Mouse (Mus musculus) 3T3-L1 (cell line): ENCODE results near the gene Tk2.
A peak's percentile ranks its signal among the peaks of the same experiment; 100 is the strongest.

Experiments
- DNase-seq: peaks from one replicate; pipeline ENCODE4 v3.0.0-alpha.2; 2015; ENCODE audit warnings: low read depth, low spot score

Tk2 gene

GRCm38 (mm10) chr8:104219806-104220205 is 28.6 kb downstream of the Tk2 start:
- peak; percentile 89 for DNase-seq

- peak; percentile 55 for DNase-seq
Observed at GRCm38 (mm10) chr8:104219079-104219478, 29.3 kb downstream of the Tk2 start.

- DNase-seq, result no peak
Observed at GRCm38 (mm10) chr8:104217601-104218000, 30.8 kb downstream of the Tk2 start.

GRCm38 (mm10) chr8:104205292-104205691 is 43.1 kb downstream of the Tk2 start:
- DNase-seq, result no peak

GRCm38 (mm10) chr8:104202320-104202719 is 46.0 kb downstream of the Tk2 start:
- DNase-seq, result no peak

GRCm38 (mm10) chr8:104201622-104202021 is 46.7 kb downstream of the Tk2 start:
- DNase-seq, result peak; percentile 17

GRCm38 (mm10) chr8:104199802-104200201 is 48.6 kb downstream of the Tk2 start:
- DNase-seq, result no peak

GRCm38 (mm10) chr8:104191496-104191895 is 56.9 kb downstream of the Tk2 start:
- peak; percentile 88 for DNase-seq

- no peak for DNase-seq
Observed at GRCm38 (mm10) chr8:104190777-104191468, 57.4 kb downstream of the Tk2 start.

- DNase-seq, result no peak
Observed at GRCm38 (mm10) chr8:104188459-104188858, 59.9 kb downstream of the Tk2 start.

- DNase-seq, result no peak
Observed at GRCm38 (mm10) chr8:104187622-104188021, 60.7 kb downstream of the Tk2 start.

- DNase-seq, result no peak
Observed at GRCm38 (mm10) chr8:104186827-104187226, 61.5 kb downstream of the Tk2 start.

- no peak for DNase-seq
Observed at GRCm38 (mm10) chr8:104184905-104185304, 63.5 kb downstream of the Tk2 start.

- peak; percentile 44 for DNase-seq
Observed at GRCm38 (mm10) chr8:104177054-104177453, 71.3 kb downstream of the Tk2 start.
